Mouse (Mus musculus): ENCODE results near the gene Hspa8.
"Not testable (repeated sequence)": the region's sequence is repeated elsewhere in the genome, so short reads cannot be mapped to it uniquely, and the experiment has no call there.

Gene Hspa8

GRCm38 (mm10) chr9:40800675-40801612, at the start of gene Hspa8:
TSS of gene Hspa8 (plus strand) at chr9:40800984.
- DNase-seq (ENCODE audit: low read depth, low spot score): peak; percentile 100

- no peak for DNase-seq (ENCODE audit: low read depth, low spot score)
Measured at GRCm38 (mm10) chr9:40751749-40752148, 49.0 kb upstream of the Hspa8 start.

DNA sequence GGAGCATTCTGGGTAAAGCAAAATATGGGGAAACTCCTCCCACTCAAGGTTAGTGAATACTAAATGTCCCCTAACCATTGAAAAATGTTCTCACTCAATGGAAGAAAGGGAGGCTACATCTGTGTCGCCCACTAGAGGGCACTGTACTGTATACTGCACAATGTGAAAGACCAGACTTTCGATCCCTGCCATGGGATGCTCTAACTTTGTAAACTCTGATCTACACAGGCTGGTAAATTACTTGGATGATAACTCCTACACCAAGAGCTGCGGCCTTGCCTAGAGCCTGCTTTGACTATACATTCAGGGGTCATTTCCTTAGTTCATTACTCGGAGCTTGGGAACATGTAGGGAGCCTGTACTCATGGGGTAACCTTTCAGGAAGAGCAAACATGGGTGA, 44.4 kb upstream of the Hspa8 start:
- DNase-seq (ENCODE audit: low read depth, low spot score): peak; percentile 80

- DNase-seq (ENCODE audit: low read depth, low spot score): peak; percentile 77
Measured at GRCm38 (mm10) chr9:40757105-40757626, 43.6 kb upstream of the Hspa8 start.

DNA sequence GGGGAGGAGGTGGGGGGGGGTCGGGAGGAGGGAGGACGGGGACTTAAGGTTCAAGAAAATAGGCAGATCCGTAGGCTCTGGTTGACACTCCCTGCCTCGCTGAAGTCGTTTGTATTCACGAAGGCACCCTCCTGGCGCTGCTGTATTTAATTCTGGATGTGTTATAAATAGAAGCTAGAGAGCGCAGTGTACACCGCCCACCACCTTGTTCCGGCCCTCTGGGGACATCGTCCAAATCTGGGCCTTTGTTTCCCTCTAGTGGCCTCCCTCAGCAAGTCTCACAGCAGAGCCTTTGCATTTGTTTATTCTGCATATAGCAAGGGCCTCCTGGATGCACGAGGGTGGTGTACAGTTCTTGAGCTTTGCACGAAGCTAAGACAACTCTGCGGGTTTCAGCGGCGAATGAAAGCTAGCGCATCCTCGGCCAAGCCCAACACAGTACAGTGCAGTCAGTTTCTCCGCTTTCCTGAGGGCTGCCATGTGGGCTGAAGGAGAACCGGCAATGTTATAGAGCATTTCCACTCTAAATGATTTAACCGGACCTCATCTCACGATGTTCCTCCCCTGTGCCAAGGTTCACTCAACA, 43.0 kb upstream of the Hspa8 start:
- DNase-seq (ENCODE audit: low read depth, low spot score): peak; percentile 92

DNA sequence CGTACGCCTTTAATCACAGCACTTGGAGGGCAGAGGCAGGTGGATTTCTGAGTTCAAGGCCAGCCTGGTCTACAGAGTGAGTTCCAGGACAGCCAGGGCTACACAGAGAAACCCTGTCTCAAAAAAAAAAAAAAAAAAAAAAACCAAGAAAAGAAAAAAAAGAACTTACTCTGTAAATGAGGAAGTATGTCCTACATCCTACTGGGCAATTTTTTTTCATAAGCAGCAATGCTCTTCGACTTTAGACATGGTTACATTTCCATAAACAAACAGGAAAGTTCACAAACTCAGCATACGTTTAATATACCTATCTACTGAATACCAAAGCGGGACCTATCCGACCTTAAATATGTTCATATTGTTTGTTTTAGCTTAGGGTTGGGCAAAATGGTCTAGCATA, 38.4 kb upstream of the Hspa8 start:
- no peak for DNase-seq (ENCODE audit: low read depth, low spot score)

GRCm38 (mm10) chr9:40764887-40765580, 35.8 kb upstream of the Hspa8 start:
- no peak for DNase-seq (ENCODE audit: low read depth, low spot score)

DNA sequence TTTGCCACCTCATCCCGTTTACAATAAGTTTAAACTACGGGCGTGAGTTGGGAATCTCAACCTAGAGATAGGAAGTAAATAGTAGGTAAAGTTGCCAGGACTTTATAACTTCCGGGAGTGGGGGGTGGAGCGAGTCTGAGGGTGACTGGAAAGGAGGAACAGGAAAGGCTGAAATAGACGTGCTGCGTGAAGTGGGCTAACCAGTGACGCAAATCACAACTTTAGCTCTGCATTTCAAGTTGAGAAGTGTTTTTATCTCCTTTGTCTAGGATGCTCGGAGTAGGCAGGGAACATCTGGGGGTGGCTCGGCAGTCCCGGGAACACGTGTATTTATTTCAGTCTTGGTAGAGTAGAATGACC, 35.2 kb upstream of the Hspa8 start:
- DNase-seq (ENCODE audit: low read depth, low spot score): no peak

DNA sequence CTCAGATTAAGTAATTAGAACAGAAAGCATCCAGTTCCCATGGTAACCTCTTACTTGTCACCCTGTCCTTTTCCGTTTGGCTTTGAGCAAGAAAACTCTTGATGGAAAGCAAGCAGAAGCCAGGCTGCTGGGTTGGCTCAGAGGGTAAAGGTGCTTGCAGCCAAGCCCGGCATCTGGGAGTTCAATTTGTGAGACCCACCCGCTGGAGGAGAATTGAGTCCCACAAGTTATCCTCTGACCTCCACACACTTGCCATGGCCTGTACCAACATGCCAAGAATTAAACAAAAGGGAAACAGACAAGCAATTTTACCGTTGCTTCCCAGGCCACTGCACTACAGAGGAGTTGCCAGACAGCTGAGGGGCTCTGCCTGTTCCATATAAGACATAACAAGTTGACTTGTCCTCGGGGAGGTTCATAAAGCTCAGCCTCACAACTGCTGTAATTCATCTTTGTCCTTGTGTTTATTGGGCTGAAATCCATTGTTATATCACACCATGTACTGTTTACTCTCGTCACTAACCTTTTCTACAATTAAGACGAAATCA, 34.7 kb upstream of the Hspa8 start:
- DNase-seq (ENCODE audit: low read depth, low spot score): no peak

DNA sequence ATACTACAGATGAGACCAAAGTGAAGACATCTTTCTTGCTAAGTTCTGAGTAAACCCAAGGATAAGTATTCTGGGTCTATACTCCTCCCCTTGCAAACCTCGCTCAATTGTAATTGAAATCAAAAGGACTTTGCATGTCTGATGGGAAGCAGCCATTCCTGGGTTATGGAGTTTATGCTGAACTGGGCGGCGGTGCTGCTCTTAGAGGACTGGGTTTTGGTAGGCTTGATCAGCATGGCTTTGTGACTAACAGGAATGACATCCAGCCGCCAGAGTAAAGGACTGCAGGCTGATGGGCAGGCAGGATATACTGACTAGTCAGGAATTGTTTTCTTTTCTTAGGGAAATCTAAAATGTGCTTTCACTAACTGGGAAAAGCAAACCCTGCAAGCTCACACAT, 32.8 kb upstream of the Hspa8 start:
- no peak for DNase-seq (ENCODE audit: low read depth, low spot score)

DNA sequence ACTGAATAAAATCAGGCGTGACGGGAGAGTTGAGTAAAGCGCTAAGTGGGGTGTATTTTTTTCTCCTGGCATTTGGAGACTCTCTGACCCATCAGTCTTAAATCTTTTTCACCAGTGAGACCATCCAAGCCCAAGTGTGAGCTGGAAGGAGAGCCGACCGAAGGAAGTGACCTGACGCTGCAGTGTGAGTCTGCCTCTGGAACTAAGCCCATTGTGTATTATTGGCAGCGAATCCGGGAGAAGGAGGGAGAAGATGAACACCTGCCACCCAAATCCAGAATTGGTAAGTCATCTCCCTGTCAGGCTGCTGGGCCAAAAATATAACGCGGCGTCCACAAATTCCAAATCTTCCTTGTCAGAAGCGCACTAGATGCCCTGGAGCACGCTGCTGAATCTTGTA, 28.5 kb upstream of the Hspa8 start:
- no peak for DNase-seq (ENCODE audit: low read depth, low spot score)

DNA sequence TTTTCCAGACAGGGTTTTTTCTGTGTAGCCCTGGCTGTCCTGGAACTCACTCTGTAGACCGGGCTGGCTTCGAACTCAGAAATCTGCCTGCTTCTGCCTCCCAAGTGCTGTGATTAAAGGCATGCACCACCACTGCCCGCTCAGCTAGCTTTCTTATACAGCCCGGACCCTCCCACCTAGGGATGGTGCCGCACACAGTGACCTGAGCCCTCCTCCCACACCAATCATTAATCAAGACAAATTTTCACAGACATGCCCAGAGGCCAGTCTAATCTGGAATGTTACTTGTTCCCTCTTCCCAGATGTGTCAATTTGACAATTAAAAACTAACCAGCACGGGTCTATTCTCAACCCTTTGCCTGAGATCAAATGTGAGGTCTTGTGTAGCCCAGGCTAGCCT, 27.6 kb upstream of the Hspa8 start:
- not testable (repeated sequence) for DNase-seq (ENCODE audit: low read depth, low spot score)

GRCm38 (mm10) chr9:40773869-40774268, 26.9 kb upstream of the Hspa8 start:
- DNase-seq (ENCODE audit: low read depth, low spot score): no peak

DNA sequence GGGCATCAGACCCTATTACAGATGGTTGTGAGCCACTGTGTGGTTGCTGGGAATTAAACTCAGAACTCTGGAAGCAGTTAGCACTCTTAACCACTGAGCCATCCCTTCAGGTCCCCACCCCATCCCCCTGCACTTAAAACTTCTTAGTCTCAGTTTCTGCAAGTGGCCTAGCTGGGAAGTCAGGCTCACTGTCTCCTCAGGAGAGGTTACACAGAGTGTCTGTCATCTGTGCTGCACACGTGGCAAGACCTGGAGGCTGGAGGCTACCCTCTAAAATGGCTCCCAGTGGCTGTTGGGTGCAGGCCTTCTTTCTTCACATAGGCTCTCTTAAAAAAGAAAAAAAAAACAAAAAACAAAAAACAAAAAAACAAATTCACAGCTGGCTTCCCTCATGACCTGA, 24.7 kb upstream of the Hspa8 start:
- DNase-seq (ENCODE audit: low read depth, low spot score): no peak

DNA sequence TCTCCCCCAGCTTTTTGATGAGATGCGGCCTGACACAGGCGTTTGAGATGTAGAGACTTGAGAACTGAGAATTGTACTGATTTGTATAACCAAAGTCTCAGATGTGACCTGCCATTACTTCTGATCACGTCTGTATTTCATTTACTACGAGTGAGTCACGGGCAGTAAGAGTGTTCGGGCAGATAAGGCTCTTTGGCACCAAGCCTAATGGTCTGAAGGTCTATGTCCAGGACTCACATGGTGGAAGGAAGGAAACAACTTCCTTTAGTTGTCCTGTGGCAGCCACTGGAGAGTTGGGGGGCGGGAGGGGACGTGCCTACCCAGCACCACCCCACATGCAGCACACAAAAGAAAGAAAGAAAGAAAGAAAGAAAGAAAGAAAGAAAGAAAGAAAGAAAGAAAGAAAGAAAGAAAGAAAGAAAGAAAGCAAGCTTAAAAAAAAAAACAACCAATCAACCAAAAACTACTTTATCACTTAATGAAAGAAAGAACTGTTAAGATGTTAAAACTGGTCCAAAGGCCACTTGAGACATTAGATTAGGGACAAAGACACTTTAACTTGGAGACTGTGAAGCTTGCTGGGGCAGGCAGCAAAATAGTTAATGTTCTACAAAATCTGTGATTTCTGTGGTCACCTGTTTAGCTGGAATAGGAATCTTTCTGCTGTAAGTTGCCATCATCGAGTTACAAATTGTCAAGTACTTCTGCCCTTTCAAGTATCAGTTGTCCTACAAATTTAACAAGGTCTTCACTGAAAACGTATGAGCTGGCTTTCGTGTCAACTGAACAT, 24.1 kb upstream of the Hspa8 start:
- no peak for DNase-seq (ENCODE audit: low read depth, low spot score)

DNA sequence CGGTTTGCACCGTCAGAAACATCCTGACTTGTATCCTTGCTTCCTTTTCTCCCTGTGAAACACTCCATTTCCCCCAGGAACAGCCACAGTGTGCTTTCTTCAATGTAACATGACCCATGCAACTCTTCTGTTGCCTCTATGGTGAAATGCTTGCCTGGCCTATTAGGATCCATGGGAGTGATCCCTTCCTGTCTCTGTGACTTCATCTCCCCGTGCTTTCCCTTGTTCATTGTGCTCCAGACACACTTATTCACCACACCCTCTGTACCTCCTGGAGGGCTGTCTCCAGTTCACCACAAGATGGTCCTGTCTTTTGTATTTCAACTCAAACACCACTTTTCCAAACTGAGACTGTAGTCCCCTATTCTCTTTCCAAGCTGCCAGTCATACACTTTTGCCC, 20.7 kb upstream of the Hspa8 start:
- no peak for DNase-seq (ENCODE audit: low read depth, low spot score)

GRCm38 (mm10) chr9:40780892-40781725, 19.7 kb upstream of the Hspa8 start:
- DNase-seq (ENCODE audit: low read depth, low spot score): no peak

DNA sequence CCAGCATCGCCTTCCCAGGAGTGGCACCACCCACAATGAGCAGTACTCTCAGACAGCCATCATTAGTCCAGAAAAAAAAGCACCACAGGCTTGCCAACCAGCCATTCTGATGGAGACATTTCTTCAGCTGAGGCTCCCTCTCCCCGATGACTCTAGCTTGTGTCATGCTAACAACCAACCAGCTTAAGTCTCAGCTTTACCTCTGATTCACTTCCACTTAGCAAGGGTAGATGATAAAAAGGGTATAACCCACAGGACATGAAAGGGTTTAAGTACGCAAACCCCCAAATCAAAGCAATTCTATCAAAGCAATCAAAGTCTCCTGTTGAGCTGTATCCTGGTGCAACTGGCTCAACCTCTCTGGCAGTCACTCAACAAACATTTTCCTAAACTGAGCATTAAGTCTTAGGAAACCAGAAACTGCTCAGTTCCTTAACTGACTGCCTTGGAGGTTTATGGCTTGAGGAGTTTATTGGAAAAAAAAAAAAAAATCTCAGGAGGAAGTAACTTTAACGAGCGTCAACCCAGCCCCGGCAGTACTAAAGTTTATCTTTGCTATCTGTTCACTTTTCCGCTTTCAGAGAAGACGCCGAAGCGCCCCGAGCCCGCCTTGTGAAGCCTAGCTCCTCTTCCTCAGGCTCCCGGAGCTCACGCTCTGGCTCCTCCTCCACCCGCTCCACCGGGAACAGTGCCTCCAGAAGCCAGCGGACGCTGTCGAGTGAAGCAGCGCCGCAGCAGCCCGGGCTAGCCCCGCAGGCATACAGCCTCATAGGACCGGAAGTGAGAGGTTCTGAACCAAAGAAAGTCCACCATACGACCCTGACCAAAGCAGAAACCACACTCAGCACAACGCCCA, 18.8 kb upstream of the Hspa8 start:
- DNase-seq (ENCODE audit: low read depth, low spot score): no peak

DNA sequence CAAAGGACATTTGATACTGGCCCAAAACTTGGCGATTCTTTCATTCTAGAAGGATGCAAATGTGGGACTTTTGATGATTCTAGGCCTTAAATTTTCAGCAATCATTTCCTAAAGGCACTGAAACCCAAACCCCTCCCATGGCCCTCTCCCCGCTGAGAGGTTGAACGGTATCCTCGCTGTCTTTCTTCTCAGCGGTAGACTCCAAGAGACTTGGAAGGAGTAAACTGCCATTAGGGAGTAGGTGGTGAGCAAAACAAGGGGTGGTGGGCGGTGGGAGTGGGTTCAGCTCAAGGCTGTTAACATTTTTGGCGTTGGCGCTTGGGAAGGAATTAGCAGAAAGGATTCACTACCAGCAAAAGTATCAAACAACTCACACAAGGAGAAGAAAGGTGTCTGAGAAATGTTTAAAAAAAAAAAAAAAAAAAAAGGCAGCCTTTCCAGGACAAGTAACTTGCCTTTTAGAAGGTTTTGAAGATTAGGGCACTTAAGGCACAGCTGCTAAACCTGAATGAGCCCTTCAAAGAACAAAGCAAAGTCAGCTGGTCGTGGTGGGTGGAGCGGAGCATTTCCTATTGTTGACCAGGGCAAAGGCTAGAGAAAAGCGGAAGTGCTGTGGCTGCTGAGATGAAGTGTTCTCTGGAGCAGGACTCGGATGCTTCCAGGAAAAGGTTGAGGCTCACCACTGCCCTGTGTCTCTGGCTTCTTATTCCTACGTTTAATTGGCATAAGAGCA, 17.0 kb upstream of the Hspa8 start:
- peak; percentile 59 for DNase-seq (ENCODE audit: low read depth, low spot score)

All from mesoderm, embryonic 11.5 days (tissue).